Mouse (Mus musculus) intestine, embryonic 14.5 days (tissue): ENCODE data around the gene Btrc. TPM values are rescaled to one million over a fixed set of nuclear protein-coding genes. Genes with fewer than 3 reads are reported as not detected.

Source experiments
- ATAC-seq: fragments of 200-750 bp; cut with Nextera tagmentation; replicated peaks from 2 replicates; pipeline ENCODE4 v1.8.0; 2017; ENCODE audit warnings: low read depth, moderate number of reproducible peaks, moderate TSS enrichment, moderate library complexity; ENCODE audit not compliant: low FRiP score, low TSS enrichment
- DNase-seq: peaks from one replicate; pipeline ENCODE4 v3.0.0-alpha.2; 2018; ENCODE audit warnings: low spot score
- H3K27ac ChIP-seq: fragments of 300-500 bp; sonication (generic); 2 replicates; pipeline ENCODE4 v1.5.1; 2014; ENCODE audit warnings: low read depth, mild to moderate bottlenecking, control low read depth
- H3K27me3 ChIP-seq: fragments of 300-500 bp; sonication (generic); replicated peaks from 2 replicates; pipeline ENCODE4 v1.6.1; 2014; ENCODE audit warnings: low read length, control low read depth; ENCODE audit not compliant: control insufficient read depth, insufficient read depth
- H3K36me3 ChIP-seq: fragments of 300-500 bp; sonication (generic); 2 replicates; pipeline ENCODE4 v1.6.1; 2014; ENCODE audit warnings: low read length, control low read depth; ENCODE audit not compliant: control insufficient read depth, insufficient read depth
- H3K4me1 ChIP-seq: fragments of 300-500 bp; sonication (generic); replicated peaks from 2 replicates; pipeline ENCODE4 v1.6.1; 2014; ENCODE audit warnings: low read length, control low read depth, mixed read lengths; ENCODE audit not compliant: control insufficient read depth, insufficient read depth
- H3K4me2 ChIP-seq: fragments of 300-500 bp; sonication (generic); 2 replicates; pipeline ENCODE4 v1.6.1; 2014; ENCODE audit warnings: low read length
- H3K4me3 ChIP-seq: fragments of 300-500 bp; sonication (generic); 2 replicates; pipeline ENCODE4 v1.5.1; 2014; ENCODE audit warnings: low read depth, low read length, control low read depth, mixed read lengths
- H3K9ac ChIP-seq: fragments of 300-500 bp; sonication (generic); 2 replicates; pipeline ENCODE4 v1.6.1; 2014; ENCODE audit warnings: mild to moderate bottlenecking, low read length
- H3K9me3 ChIP-seq: fragments of 300-500 bp; sonication (generic); 2 replicates; pipeline ENCODE4 v1.6.1; 2016; ENCODE audit warnings: low read length, control low read depth; ENCODE audit not compliant: control insufficient read depth
- WGBS: fragments of 180-500 bp; shearing (Covaris S2); extraction: QIAGEN DNeasy Blood & Tissue Kit; methylation state at CpG from one replicate; pipeline ENCODE4 v1.1.7; 2014; 5-methylcytosine and 5-hydroxymethylcytosine counted together
- polyA plus RNA-seq: library from polyadenylated mRNA; unstranded; fragments of >200 nt; fragmentation: Nextera tagmentation; extraction: Ambion mirVana; gene quantifications from 2 replicates; pipeline ENCODE4 v1.2.1, GENCODE M21; 2014

The Btrc gene
- 38.0 and 48.0 TPM in 2 replicates for polyA plus RNA-seq

DNA sequence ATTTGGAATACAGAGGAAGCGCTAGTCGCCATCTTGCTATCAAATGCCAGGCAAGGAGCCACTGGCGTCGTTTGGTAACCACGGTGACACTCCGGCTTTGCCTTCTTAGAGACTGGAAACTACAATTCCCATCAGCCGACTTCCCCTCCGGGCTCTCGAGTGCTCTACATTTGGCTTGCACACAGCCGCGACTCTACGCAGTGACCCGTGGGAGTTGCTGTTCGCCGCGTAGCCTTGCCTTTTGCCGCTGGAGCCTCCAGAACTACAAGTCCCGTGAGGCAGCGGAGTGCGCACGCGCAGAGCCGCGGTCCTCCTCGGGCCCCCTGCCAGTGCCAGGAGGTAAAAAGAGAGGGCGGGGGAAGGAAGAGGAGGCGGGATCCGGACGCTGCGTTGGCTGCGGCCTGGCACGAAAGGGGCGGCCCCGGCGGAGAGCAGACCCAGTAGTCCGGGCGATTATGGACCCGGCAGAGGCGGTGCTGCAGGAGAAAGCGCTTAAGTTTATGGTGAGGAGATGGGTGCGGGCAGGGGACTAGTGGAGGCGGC is at the start of gene Btrc:
Gene Btrc (plus strand): TSS at position 351 of the 543 bp plus-strand sequence.
- H3K4me2 ChIP-seq: peak within 1 kb of the TSS; percentile 76
- no peaks in the 10 kb centered on the region for H3K9me3 ChIP-seq
- peak within 1 kb of the TSS; percentile 85 for H3K27ac ChIP-seq
- peaks cover 8% of the 10 kb centered on the region; the same call in 1 of the 2 replicates for H3K4me1 ChIP-seq
- H3K4me3 ChIP-seq: peak within 1 kb of the TSS; percentile 73
- DNase-seq: peak; percentile 100
- peak; percentile 98 for ATAC-seq
- peaks cover 6% of the 10 kb centered on the region for H3K36me3 ChIP-seq
- WGBS: under 1% methylated on average over 41 of the region's 42 CpGs
- H3K9ac ChIP-seq: peak within 1 kb of the TSS; percentile 75
- H3K27me3 ChIP-seq: no peaks in the 10 kb centered on the region

DNA sequence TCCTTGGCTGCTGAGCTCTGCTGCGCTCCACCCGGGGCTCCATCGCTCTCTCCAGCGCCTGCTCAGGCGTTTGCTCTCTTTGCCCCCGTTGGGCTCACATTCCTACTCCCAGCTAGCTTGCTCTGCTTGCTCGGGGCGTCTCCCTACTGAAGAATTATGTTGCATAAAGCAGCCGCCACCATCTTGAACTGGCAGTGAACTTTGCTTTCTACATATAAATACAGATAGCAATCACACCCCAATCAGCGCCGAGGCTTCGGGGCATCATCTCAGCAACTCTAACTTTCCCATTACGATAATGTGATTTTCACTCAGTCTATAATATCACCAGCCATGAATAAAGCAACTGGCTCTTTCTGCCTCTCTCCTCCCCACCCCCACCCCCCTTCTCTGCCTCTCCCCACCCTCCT is 46.1 kb upstream of the Btrc start:
- H3K27ac ChIP-seq: peak overlapping the region; percentile 34; the same call in 1 of the 2 replicates

DNA sequence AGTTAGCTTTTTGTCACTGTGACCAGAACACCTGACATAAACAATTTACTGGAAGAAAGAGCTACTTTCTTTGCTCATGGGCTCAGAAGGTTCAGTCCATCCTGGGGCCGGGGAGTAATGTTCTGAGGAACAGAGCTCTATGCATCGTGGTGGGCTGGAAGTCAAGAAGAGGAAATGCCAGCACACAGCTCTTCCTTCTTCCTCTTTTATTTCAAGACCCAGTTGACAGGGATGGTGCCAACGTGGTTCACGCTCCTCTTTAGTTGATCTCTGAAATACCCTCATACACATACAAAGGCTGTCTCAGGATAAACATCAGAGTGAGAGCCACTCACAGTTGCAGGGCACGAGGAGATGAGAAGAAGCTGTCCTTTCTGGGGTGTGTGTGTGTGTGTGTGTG is 42.5 kb upstream of the Btrc start:
- no peak for DNase-seq
- peaks cover 11% of the 10 kb centered on the region; the same call in 1 of the 2 replicates for H3K4me1 ChIP-seq
- no peak for ATAC-seq
- no peaks in the 10 kb centered on the region for H3K27me3 ChIP-seq
- no peak overlapping the region for H3K4me3 ChIP-seq
- H3K36me3 ChIP-seq: no peaks in the 10 kb centered on the region
- WGBS: 57% methylated on average over 5 of the region's 5 CpGs
- no peaks in the 10 kb centered on the region for H3K9me3 ChIP-seq
- H3K4me2 ChIP-seq: no peak overlapping the region
- no peak overlapping the region for H3K9ac ChIP-seq
- H3K27ac ChIP-seq: no peak overlapping the region

More for the DNA sequence above, 46.1 kb upstream of the Btrc start:
- no peak overlapping the region for H3K9ac ChIP-seq
- DNase-seq: peak; percentile 64
- H3K36me3 ChIP-seq: no peaks in the 10 kb centered on the region
- H3K4me2 ChIP-seq: peak overlapping the region; percentile 32; the same call in 1 of the 2 replicates
- no peak overlapping the region for H3K4me3 ChIP-seq
- WGBS: 13% methylated on average over 13 of the region's 13 CpGs
- peaks cover 20% of the 10 kb centered on the region for H3K4me1 ChIP-seq
- H3K9me3 ChIP-seq: no peaks in the 10 kb centered on the region
- ATAC-seq: no peak
- no peaks in the 10 kb centered on the region for H3K27me3 ChIP-seq

DNA sequence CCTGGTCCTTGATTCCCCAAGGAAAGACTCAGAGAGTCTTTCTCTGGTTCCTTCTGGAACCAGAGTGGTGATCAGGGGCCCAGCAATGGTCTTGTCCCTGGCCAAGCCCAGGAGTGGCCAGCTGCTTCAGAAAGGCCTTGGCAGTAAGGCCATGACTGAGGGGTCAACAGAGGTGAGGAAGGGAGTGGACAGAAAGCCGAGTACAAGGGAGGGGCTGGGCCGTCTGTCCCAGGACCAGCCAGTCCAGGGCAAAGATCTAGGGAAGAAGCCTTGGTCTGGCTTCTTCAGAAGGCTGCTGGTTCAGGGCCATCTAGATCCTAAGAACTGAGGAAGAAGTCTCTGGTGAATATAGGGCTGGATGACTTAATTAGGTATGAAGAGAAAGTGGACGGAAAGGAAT is 34.5 kb upstream of the Btrc start:
- peaks cover 18% of the 10 kb centered on the region for H3K27me3 ChIP-seq
- no peak overlapping the region for H3K4me3 ChIP-seq
- H3K9me3 ChIP-seq: no peaks in the 10 kb centered on the region
- H3K36me3 ChIP-seq: no peaks in the 10 kb centered on the region
- no peak overlapping the region for H3K27ac ChIP-seq
- DNase-seq (no peak), ATAC-seq (no peak)
- WGBS: 65% methylated on average over 3 of the region's 3 CpGs
- no peak overlapping the region for H3K4me2 ChIP-seq
- peaks cover 5% of the 10 kb centered on the region; the same call in 1 of the 2 replicates for H3K4me1 ChIP-seq
- no peak overlapping the region for H3K9ac ChIP-seq

DNA sequence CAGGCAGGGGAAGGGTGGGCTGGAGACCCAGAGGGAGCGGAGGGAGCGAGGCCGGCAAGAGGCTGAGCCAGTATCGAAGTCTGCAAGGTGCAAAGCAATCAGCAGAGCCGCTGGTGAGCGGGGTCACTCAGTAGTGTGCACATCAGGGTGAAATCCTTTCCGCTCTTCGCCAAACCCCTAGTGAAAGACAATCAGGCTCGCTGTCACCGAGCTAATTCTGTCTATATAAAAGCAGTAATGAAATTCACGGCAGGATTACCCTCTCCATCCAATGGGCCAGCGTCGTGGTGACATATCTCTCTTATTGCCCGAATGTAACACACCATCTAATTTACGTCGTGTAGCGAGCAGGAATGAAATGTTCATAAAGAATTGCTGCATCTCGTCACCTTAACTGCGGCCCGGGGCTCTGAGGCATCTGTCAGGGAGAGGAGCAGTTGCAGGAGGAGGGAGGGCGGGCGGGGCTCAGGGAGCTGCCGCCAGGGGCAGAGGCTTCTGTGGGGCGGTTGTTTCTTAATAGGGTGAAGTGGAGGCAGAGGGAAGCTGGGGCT is 33.7 kb upstream of the Btrc start:
- Histone ChIP-seq H3K27me3 (peaks cover 18% of the 10 kb centered on the region), H3K27ac (no peak overlapping the region), H3K4me2 (no peak overlapping the region; the same call in 1 of the 2 replicates), H3K9ac (no peak overlapping the region), H3K36me3 (no peaks in the 10 kb centered on the region), H3K4me3 (no peak overlapping the region), H3K4me1 (peaks cover 5% of the 10 kb centered on the region; the same call in 1 of the 2 replicates), H3K9me3 (no peaks in the 10 kb centered on the region)
- no peak for ATAC-seq
- WGBS: 12% methylated on average over 24 of the region's 24 CpGs
- no peak for DNase-seq

DNA sequence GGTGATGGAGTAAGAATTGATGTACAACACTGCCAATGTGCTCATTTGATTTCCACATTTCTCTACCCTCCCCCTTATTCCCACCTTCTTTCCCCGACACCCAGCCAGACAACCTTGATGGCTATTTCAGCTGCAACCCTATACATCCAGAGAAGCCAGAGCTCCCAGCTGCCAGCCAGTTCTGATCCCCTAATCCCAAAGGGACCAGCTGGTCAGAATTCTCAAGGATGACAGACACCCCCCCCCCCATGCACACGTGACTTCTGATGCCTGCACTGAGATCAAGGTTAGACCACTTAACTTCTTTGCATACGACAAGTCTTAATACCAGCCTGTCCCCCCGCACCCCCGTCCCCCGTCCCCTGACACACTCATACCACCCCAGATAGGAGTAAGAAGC is 26.8 kb upstream of the Btrc start:
- Histone ChIP-seq H3K4me2 (no peak overlapping the region), H3K4me3 (no peak overlapping the region), H3K9ac (no peak overlapping the region), H3K27ac (no peak overlapping the region), H3K36me3 (no peaks in the 10 kb centered on the region), H3K4me1 (peaks cover 12% of the 10 kb centered on the region; the same call in 1 of the 2 replicates), H3K9me3 (no peaks in the 10 kb centered on the region), H3K27me3 (no peaks in the 10 kb centered on the region)
- ATAC-seq (no peak), DNase-seq (no peak)
- WGBS: 74% methylated on average over 6 of the region's 6 CpGs

DNA sequence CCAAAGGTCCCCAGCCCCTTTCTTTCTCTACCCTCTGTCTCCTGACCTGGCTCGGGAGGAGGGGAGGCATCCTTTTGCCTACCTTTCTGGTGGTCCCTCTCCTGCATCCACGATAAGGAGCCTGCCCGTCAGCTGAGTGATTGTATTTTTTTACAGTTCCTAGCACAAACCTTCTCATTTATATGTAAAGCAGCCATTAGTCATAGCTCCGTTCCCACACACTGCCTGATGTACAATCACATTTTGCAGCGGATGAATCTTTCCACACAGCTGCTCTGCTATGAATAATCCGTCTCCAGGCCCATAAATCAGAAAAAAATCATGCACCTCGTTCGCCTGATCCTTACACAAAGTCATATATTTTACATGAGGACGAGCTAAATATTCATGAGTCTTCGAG is 25.4 kb upstream of the Btrc start:
- Histone ChIP-seq H3K9ac (no peak overlapping the region), H3K27me3 (no peaks in the 10 kb centered on the region), H3K4me2 (no peak overlapping the region), H3K36me3 (no peaks in the 10 kb centered on the region), H3K4me3 (no peak overlapping the region), H3K9me3 (no peaks in the 10 kb centered on the region), H3K4me1 (peaks cover 12% of the 10 kb centered on the region; the same call in 1 of the 2 replicates), H3K27ac (no peak overlapping the region)
- ATAC-seq: no peak
- no peak for DNase-seq
- WGBS: 43% methylated on average over 10 of the region's 10 CpGs

DNA sequence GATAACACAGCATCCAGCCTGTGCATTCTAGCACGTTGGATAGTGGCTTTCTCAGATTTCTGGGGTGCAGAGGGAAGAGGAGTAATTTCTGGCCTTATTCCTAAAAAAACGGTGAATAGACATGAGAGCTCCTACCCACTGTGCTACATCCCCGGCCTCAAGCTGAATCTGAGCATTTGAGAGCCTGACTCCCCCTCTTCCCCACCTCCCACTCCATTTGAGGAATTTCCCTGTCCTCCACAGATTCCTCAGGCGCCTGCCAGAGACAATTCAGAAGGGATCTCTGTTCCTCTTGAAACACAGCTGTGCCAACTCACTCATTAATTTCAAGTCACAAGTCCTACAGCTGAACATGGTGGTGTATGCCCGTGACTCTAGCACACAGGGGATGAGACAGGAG is 19.6 kb upstream of the Btrc start:
- Histone ChIP-seq H3K36me3 (no peaks in the 10 kb centered on the region), H3K4me1 (no peaks in the 10 kb centered on the region), H3K9ac (no peak overlapping the region), H3K4me2 (no peak overlapping the region), H3K9me3 (no peaks in the 10 kb centered on the region), H3K4me3 (no peak overlapping the region), H3K27ac (no peak overlapping the region), H3K27me3 (no peaks in the 10 kb centered on the region)
- DNase-seq (no peak), ATAC-seq (no peak)
- 61% methylated on average over 5 of the region's 5 CpGs for WGBS

DNA sequence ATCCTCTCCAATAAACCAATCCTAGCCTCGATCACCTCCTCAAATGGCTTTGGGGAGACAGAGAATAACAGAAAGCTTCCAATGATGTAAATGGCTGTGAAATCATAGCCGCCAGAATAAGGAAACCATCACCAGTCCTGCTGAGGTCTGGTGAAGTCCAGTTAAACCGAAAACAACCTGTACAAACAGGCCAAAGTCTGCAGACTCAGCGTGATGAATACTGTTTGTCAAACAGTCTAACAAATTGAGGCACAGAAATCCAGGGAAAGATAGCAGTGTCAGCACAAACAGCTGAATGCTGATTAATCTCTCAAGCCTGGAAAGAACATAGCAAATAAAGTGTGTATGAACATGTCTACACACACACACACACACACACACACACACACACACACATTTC is 15.3 kb upstream of the Btrc start:
- Histone ChIP-seq H3K27ac (no peak overlapping the region), H3K27me3 (no peaks in the 10 kb centered on the region), H3K36me3 (no peaks in the 10 kb centered on the region), H3K4me1 (no peaks in the 10 kb centered on the region), H3K4me2 (no peak overlapping the region), H3K9ac (no peak overlapping the region), H3K4me3 (no peak overlapping the region), H3K9me3 (no peaks in the 10 kb centered on the region)
- DNase-seq (no peak), ATAC-seq (no peak)
- WGBS: 31% methylated on average over 4 of the region's 4 CpGs
